Mouse (Mus musculus): ENCODE measurements around the gene Prkn.

GRCm38 (mm10) chr17:12029362-12029761, 1189.2 kb downstream of the Prkn start:
- TF ChIP-seq CTCF (IDR thresholded peaks at IDR 0.05 in 2 of 3, conservative IDR thresholded peaks at IDR 0.05 in 1 of 3; ENCODE audit: control insufficient read depth in 1 of 3, insufficient read depth in 1 of 3, low read depth in 2 of 3, low read length in 3 of 3, poor library complexity in 1 of 3, severe bottlenecking in 1 of 3) (no peak), ELF1 (IDR thresholded peaks at IDR 0.05; ENCODE audit: low read depth, low read length) (no peak), SIN3A (IDR thresholded peaks at IDR 0.05; ENCODE audit: low read length) (no peak), ZNF384 (IDR thresholded peaks at IDR 0.05; ENCODE audit: low read depth, low read length) (no peak), POLR2A (IDR thresholded peaks at IDR 0.05; ENCODE audit: control insufficient read depth in 1 of 2, insufficient read depth in 1 of 2, low read depth in 1 of 2, low read length in 2 of 2, poor library complexity in 1 of 2) (no peak), RAD21 (IDR thresholded peaks at IDR 0.05; ENCODE audit: low read depth, low read length) (no peak), RCOR1 (IDR thresholded peaks at IDR 0.05; ENCODE audit: low read depth, low read length) (no peak), CHD1 (IDR thresholded peaks at IDR 0.05; ENCODE audit: low read depth, low read length) (no peak), POLR2AphosphoS5 (IDR thresholded peaks at IDR 0.05; ENCODE audit: borderline replicate concordance, low read depth, low read length) (no peak), JUND (IDR thresholded peaks at IDR 0.05; ENCODE audit: low read depth, low read length) (no peak)

Data from MEL (cell line).